Mouse (Mus musculus) right cerebral cortex, postnatal 4 days (tissue): ENCODE data around the gene Lct.
A peak's percentile ranks its signal among the peaks of the same experiment; 100 is the strongest.
"Not testable (repeated sequence)": the region's sequence is repeated elsewhere in the genome, so short reads cannot be mapped to it uniquely, and the experiment has no call there.

Experiments used
- DNase-seq: peaks from one replicate; pipeline ENCODE4 v3.0.0-alpha.2; 2022

The Lct gene

DNA sequence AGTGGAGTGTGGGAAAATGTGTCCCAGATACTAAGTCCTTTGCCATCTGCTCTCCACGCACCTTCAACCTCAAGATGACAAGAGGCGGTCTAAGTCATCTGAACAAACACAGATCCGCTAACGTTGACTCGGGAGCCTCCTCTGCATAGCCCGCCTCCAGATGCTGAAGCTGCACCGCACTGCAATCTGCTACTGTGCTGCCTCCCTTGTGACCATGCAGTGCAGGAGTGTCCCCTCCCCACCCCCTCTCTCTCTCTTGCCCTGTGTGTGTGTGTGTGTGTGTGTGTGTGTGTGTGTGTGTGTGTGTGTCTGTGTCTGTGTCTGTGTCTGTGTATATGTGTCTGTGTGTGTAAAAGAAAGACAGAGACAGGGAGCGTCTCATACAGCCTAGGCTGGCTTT lies 32.8 kb downstream of the Lct start:
- no peak for DNase-seq

- no peak for DNase-seq
These were observed 34.6 kb downstream of the Lct start for GRCm38 (mm10) chr1:128293524-128293923.

- no peak for DNase-seq
These were observed 37.8 kb downstream of the Lct start for GRCm38 (mm10) chr1:128290295-128290694.

DNA sequence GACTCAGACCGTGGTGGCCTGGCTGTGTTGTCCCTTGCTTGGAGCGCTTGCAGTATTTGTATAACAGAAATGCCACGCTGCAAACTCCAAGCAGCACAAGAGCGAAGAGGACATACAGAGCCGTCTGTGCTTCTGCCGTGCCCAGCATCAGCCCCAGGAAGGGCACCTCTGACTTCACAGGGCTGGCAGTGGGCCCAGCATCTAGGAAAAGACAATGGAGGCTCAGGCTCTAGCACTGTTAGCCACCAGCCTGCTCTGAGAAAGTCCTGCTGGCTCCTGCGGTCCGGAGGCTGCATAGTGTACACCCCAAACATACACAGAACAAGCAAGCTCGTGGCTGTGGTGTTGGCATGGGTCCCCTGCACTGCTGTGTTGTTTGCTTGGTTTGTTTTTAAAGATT lies 43.0 kb downstream of the Lct start:
- no peak for DNase-seq

DNA sequence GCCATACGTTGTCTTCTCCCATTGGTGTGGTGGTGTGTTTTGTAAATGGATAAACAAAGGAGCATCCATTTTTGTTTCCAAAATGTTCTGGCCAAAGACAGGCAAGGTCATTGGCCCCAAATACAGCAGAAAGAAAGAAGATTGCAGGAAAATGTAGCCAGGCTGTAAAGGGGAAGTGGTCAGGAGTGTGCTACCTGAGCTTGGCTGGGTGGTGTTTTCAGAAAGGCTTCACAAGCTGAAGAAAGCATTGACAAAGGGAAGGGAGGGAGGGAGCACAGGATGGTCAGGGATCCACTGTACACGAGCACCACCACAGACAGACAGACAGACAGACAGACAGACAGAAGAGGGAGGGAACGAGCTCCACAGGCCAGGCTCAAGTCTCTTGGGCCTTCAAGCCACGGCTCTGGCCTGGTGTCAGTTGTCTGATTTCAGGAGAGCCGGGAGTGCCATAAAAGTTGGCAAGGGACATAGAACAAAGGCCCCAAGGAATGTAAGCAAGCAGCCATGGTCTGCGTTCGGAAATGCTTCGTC lies 43.9 kb downstream of the Lct start:
- DNase-seq = no peak

- DNase-seq = no peak
These were observed 45.2 kb downstream of the Lct start for GRCm38 (mm10) chr1:128282924-128283323.

DNA sequence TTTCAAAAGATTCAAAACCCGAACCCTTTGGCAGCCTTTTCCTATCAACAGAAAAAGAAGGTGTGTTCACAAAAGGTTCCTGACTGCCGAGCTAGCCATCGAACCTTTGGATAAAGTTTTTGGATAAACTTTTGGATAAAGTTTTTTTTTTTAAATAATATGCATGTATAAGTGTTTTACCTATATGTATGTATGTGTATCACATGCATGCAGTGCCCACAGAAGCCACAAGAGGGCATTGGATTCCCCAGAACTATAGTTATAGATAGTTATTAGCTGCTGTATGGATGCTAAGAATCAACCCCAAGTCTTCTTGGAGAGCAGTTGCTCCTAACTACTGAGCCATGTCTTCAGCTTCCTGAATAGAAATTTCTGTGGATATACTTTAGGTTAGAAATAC lies 46.4 kb downstream of the Lct start:
- DNase-seq = no peak

GRCm38 (mm10) chr1:128278563-128278962 lies 49.6 kb downstream of the Lct start:
- DNase-seq = no peak

- no peak for DNase-seq
These were observed 52.2 kb downstream of the Lct start for GRCm38 (mm10) chr1:128275908-128276307.

GRCm38 (mm10) chr1:128270731-128271130 lies 57.4 kb downstream of the Lct start:
- no peak for DNase-seq

GRCm38 (mm10) chr1:128267061-128267460 lies 61.1 kb downstream of the Lct start:
- not testable (repeated sequence) for DNase-seq

GRCm38 (mm10) chr1:128244727-128245355 lies 83.3 kb downstream of the Lct start:
- peak; percentile 42 for DNase-seq

DNA sequence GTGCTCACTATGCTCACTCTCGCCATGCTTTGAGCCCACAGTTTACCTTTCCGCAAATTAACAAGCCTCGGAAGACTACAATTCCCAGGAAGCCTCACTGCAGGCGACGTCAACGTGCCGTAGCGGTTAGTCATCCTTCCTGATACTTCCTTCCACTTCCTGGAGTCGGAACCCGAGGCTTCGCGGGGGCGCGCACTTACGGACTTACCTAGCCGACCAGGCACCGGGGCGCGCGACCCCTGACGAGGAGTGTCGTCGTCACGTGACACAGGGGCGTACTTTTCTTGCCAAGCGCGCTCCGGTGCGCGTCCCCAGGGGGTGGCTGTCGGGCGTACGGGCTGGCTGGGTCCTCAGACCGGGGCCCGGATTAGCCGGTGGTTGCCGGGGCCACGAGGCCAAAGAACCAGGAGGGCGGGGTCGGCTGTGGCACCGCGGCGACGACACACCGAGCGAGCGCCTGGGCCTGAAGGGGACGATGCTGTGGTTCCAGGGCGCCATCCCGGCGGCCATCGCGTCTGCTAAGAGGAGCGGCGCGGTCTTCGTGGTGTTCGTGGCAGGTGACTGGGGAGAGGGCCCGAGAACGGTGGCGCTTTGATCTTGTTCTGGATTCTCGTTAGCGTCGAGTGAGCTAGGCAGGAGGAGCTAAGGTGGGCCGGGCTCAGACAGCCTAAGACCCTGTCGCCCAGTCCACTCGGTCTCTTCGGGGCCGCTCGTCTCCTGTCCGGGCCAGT lies 84.0 kb downstream of the Lct start:
- DNase-seq = peak; percentile 91

DNA sequence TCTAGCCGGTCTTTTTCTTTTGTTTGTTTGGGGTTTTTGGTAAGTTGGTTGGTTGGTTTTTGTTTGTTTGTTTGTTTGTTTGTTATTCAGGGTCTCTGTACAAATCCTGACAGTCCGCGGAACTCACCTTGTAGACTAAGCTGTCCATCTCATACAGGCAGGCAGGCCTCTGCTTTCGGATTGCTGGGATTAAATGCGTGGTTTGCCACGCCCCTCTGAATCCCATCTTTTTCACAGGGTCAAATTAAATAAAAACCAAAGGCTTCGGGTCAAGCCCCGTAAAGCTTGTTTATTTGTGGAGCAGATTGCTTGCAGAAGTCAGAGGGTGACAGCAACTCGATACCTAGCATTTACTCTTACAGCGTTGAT lies 84.5 kb downstream of the Lct start, which contains the start of gene Ubxn4:
Gene Ubxn4 (plus strand): TSS at position 338 of the 369 bp plus-strand sequence.
- no peak for DNase-seq

DNA sequence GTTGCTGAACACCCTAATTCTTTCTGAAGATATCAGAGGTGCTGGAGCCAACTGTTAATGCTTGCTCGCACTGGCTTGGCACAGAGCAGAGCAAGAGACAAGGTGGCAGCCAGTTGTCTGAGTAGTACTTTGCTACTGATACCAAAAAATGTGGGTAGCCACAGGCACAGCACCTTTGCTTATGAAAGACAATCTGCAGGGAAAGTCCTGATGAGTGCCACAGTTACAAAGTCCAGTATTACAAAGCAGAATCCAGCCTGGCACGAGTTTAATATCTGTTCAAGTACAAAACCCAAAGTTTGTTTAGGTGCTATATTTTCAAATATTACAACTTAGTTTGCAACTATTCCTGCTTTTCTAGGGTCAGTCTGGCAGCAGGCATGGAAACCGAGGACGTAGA lies 92.9 kb downstream of the Lct start:
- DNase-seq = no peak
